Comparison of ENCODE assay signal across 19 mouse cellular contexts in the genomic region with DNA sequence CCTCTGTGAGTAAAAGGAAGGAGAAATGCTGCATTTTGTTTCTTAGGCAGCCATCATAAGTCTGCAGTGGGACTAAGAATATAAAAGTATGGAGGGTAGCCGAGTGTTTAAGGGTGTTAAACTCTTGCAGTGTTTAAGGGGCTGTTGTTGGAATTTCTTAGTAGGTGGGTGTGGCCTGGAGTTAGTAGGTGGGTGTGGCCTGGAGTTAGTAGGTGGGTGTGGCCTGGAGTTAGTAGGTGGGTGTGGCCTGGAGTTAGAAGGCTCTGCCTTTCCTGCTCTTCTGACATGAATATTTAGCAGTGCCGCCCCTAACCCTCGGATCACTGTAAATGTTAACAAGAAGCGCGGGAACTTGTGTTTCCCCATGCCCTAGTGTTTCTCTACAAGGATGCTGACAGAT. TPM values are rescaled to one million over a fixed set of nuclear protein-coding genes. Genes with fewer than 3 reads are reported as not detected.
DNase-seq lines count a peak whose midpoint lies in the region; ATAC-seq and TF ChIP-seq lines count a peak whose summit lies in the region.
"Had no signal": no experiment of that assay in that cellular context is flagged by ENCODE, and none has a peak within 500 bp of the region (broad histone marks: within the 10 kb centered on the region; RNA-seq: fewer than 3 reads in every experiment).

No protein-coding gene starts in this region.

- H3K27ac ChIP-seq in heart, postnatal 0 days (ENCODE audit: low read depth), result no peak overlapping the region
- H3K27ac ChIP-seq in liver, embryonic 16.5 days (ENCODE audit: low read length), result no peak overlapping the region
- H3K27ac ChIP-seq: hindbrain, embryonic 15.5 days; limb, embryonic 12.5 days; midbrain, embryonic 12.5 days had no signal

- TF ChIP-seq EP300 in heart, postnatal 0 days (IDR thresholded peaks at IDR 0.05; ENCODE audit: low read depth), result no peak

- H3K36me3 ChIP-seq in heart, postnatal 0 days (replicated peaks; ENCODE audit: control insufficient read depth, insufficient read depth, low read length), result no peaks in the 10 kb centered on the region
- H3K36me3 ChIP-seq in G1E (replicated peaks), result peaks cover 33% of the 10 kb centered on the region
- no peaks in the 10 kb centered on the region for H3K36me3 ChIP-seq in liver, embryonic 16.5 days (ENCODE audit: control insufficient read depth, insufficient read depth)
- H3K36me3 ChIP-seq: hindbrain, embryonic 15.5 days; midbrain, embryonic 12.5 days had no signal

- no peak overlapping the region for H3K4me2 ChIP-seq in heart, postnatal 0 days (ENCODE audit: low read depth, low read length)
- no peak overlapping the region for H3K4me2 ChIP-seq in liver, embryonic 16.5 days (ENCODE audit: low read depth, low read length)
- H3K4me2 ChIP-seq: hindbrain, embryonic 15.5 days; limb, embryonic 12.5 days; midbrain, embryonic 12.5 days had no signal

- WGBS in heart, postnatal 0 days, result 68% methylated on average over 5 of the region's 5 CpGs
- WGBS in liver, embryonic 16.5 days (ENCODE audit: insufficient replicate concordance), result 72% methylated on average over 5 of the region's 5 CpGs

- no peaks in the 10 kb centered on the region for H3K9me3 ChIP-seq in heart, postnatal 0 days (replicated peaks; ENCODE audit: control insufficient read depth, low read length)
- H3K9me3 ChIP-seq in G1E (replicated peaks), result no peaks in the 10 kb centered on the region
- H3K9me3 ChIP-seq in liver, embryonic 16.5 days (replicated peaks; ENCODE audit: control insufficient read depth, low read length), result no peaks in the 10 kb centered on the region
- H3K9me3 ChIP-seq: hindbrain, embryonic 15.5 days; limb, embryonic 12.5 days; midbrain, embryonic 12.5 days had no signal

- H3K4me1 ChIP-seq in heart, postnatal 0 days (ENCODE audit: control insufficient read depth, insufficient read depth), result peaks cover 9% of the 10 kb centered on the region
- H3K4me1 ChIP-seq in G1E (ENCODE audit: insufficient read depth, low read depth, low read length), result peaks cover 50% of the 10 kb centered on the region
- H3K4me1 ChIP-seq in liver, embryonic 16.5 days (ENCODE audit: control insufficient read depth, low read depth, low read length), result peaks cover 5% of the 10 kb centered on the region

- DNase-seq in heart, postnatal 0 days (ENCODE audit: low spot score), result no peak
- DNase-seq in heart, postnatal 25 days (ENCODE audit: low spot score), result no peak
- no peak for DNase-seq in G1E (ENCODE audit: low spot score)
- no peak for DNase-seq in spleen, adult 12 weeks (ENCODE audit: low spot score)
- no peak for DNase-seq in T-cell, adult 2 months (ENCODE audit: low spot score)
- no peak for DNase-seq in lung, postnatal 25 days (ENCODE audit: low spot score)
- DNase-seq: cerebellum, postnatal 25 days; forebrain, postnatal 0 days; heart, adult 18-20 months; heart, postnatal 36 days; kidney, adult 18-20 months; kidney, postnatal 36 days; layer of hippocampus, adult 9-11 months; lung, postnatal 10 days had no signal

- no peak overlapping the region for H3K4me3 ChIP-seq in heart, postnatal 0 days (ENCODE audit: low read depth, low read length)
- no peak overlapping the region for H3K4me3 ChIP-seq in G1E (ENCODE audit: low read depth, low read length)
- no peak overlapping the region for H3K4me3 ChIP-seq in liver, embryonic 16.5 days (ENCODE audit: low read depth, low read length)
- H3K4me3 ChIP-seq: hindbrain, embryonic 15.5 days; limb, embryonic 12.5 days; midbrain, embryonic 12.5 days had no signal

- no peaks in the 10 kb centered on the region for H3K27me3 ChIP-seq in heart, postnatal 0 days (ENCODE audit: control insufficient read depth, insufficient read depth, low read length)
- H3K27me3 ChIP-seq in G1E (ENCODE audit: insufficient read depth, low read length), result no peaks in the 10 kb centered on the region
- no peaks in the 10 kb centered on the region for H3K27me3 ChIP-seq in liver, embryonic 16.5 days (ENCODE audit: control insufficient read depth, insufficient read depth, low read depth, low read length)
- H3K27me3 ChIP-seq: hindbrain, embryonic 15.5 days; limb, embryonic 12.5 days had no signal

- TF ChIP-seq CTCF in heart, postnatal 0 days (IDR thresholded peaks at IDR 0.05; ENCODE audit: low read depth), result no peak
- no peak for TF ChIP-seq CTCF in G1E (IDR thresholded peaks at IDR 0.05; ENCODE audit: low read depth, low read length)

- intact Hi-C loops in heart, postnatal 25 days (cut with DNase I), result no loop called here

- H3K9ac ChIP-seq in heart, postnatal 0 days (replicated peaks; ENCODE audit: low read depth, low read length), result no peak overlapping the region
- no peak overlapping the region for H3K9ac ChIP-seq in liver, embryonic 16.5 days (ENCODE audit: low read depth, low read length)
- H3K9ac ChIP-seq: forebrain, postnatal 0 days; hindbrain, embryonic 15.5 days; limb, embryonic 12.5 days; midbrain, embryonic 12.5 days had no signal

- 0 out of 2 replicates have a peak, but pooled peaks have one; percentile 21 for ATAC-seq in heart, postnatal 0 days (ENCODE audit: insufficient read depth, low read depth)
- ATAC-seq in G1E (ENCODE audit: extremely low read depth, insufficient number of reproducible peaks, low FRiP score, poor library complexity, severe bottlenecking), result 0 out of 2 replicates have a peak, but pooled peaks have one; percentile 36
- ATAC-seq in erythroblast, adult 5-6 weeks (replicated peaks; ENCODE audit: low FRiP score, poor library complexity, severe bottlenecking), result peak; percentile 90
- peak; percentile 64 for ATAC-seq in liver, embryonic 16.5 days (ENCODE audit: low read depth)
- ATAC-seq: forebrain, postnatal 0 days had no signal

RNA-seq across cellular contexts. Expression of a gene that starts 39.7 kb away (rescaled TPM):
- total RNA-seq in heart, postnatal 0 days (2014; rRNA removed; ENCODE audit: low replicate concordance), result 43.9 and 50.6 TPM in 2 replicates
- 39.3 and 41.1 TPM in 2 replicates for polyA plus RNA-seq in heart, postnatal 0 days (2015; fragmentation: Nextera tagmentation; extraction: Ambion mirVana)
- 10 to 100 TPM; 65.9 to 67.1 TPM for total RNA-seq in heart, postnatal 25 days (2021)
- 45.7 and 50.1 TPM in 2 replicates for total RNA-seq in G1E (2014; fragmentation: Nextera tagmentation)
- 17.3 and 17.9 TPM in 2 replicates for total RNA-seq in G1E (2017)
- polyA plus RNA-seq in G1E (2012), result 10.4 and 12.2 TPM in 2 replicates
- total RNA-seq in erythroblast, adult 5-6 weeks (2015; ENCODE audit: low replicate concordance), result 6.1 and 10.2 TPM in 2 replicates
- total RNA-seq in erythroblast, adult 5-6 weeks (2017; ENCODE audit: low replicate concordance), result 5.1 and 5.3 TPM in 2 replicates
- 18.2 and 19.9 TPM in 2 replicates for polyA plus RNA-seq in liver, embryonic 16.5 days (2015; fragmentation: Nextera tagmentation; extraction: Ambion mirVana)

RNA-seq across cellular contexts. Expression of a gene that starts 40.0 kb away (rescaled TPM):
- 3.6 and 4.1 TPM in 2 replicates for total RNA-seq in heart, postnatal 0 days (2014; rRNA removed; ENCODE audit: low replicate concordance)
- 4.3 and 4.7 TPM in 2 replicates for polyA plus RNA-seq in heart, postnatal 0 days (2015; fragmentation: Nextera tagmentation; extraction: Ambion mirVana)
- 1 to 10 TPM; 3.8 to 5.1 TPM for total RNA-seq in heart, postnatal 25 days (2021)
- 5.6 and 13.9 TPM in 2 replicates for total RNA-seq in G1E (2014; fragmentation: Nextera tagmentation)
- total RNA-seq in G1E (2017), result 6.6 and 10.7 TPM in 2 replicates
- polyA plus RNA-seq in G1E (2012), result 0.19 and 0.26 TPM in 2 replicates
- total RNA-seq in erythroblast, adult 5-6 weeks (2015; ENCODE audit: low replicate concordance), result 2.9 and 3.3 TPM in 2 replicates
- total RNA-seq in erythroblast, adult 5-6 weeks (2017; ENCODE audit: low replicate concordance), result 6.6 and 14.6 TPM in 2 replicates
- 1.7 and 2.0 TPM in 2 replicates for polyA plus RNA-seq in liver, embryonic 16.5 days (2015; fragmentation: Nextera tagmentation; extraction: Ambion mirVana)

Comparison
In these comparisons a context has a peak if more than half of its experiments do, and no peak if none do; other contexts are left out.
1. ATAC-seq: peak in every context shown above with its lines; median percentile 90 in erythroblast, adult 5-6 weeks; 64 in liver, embryonic 16.5 days; 36 in G1E; 21 in heart, postnatal 0 days.